7 mouse cellular contexts compared by ENCODE assay signal in the genomic region with DNA sequence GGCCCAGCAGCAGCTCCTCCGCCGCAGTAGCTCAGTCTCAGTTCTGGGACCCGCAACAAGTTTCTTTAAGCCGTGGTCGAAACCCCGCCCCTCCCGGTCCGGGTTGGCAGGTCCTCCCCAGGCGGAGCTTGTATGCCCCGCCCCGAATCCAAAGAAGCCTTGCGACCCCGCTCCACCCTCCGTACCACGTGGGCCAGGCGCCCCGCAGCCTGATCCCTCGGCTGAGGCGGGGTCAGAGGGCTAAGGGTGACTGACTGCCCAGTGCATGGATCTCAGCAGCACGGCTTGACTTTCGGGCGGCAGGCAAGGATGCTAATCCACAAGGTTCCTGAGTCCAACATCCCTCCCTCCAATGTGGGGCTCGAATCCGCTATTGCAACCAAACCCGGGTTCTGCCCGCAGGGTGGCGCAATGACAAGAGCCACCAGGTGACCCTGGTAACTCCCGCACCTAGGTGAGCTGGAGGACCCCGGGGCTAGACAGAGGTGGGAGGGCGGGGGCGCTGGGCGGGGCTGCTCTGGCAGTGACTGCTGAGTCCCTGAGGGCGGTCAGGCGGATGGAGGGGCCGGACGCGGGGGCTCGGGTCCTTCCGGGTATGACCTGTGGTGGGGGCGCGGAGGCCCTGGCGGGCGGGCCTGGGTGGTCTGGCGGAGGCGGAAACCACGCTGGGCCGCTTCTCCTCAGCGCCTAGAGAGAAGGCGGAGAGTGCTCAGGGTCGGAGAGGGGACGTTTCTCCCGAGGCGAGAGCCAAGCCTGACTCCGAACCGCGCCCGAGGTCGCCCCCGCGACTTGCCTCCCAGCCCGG. TPM values are rescaled to one million over a fixed set of nuclear protein-coding genes. Genes with fewer than 3 reads are reported as not detected.
DNase-seq lines count a peak whose midpoint lies in the region; ATAC-seq and TF ChIP-seq lines count a peak whose summit lies in the region.

Gene Sox8, minus strand, starts transcription at position 39 of the 805 bp plus-strand sequence.

- peak; percentile 42 for TF ChIP-seq CTCF in heart, adult 2 months (IDR thresholded peaks at IDR 0.05)
- no peak for TF ChIP-seq CTCF in kidney, adult 2 months (conservative IDR thresholded peaks at IDR 0.05; ENCODE audit: insufficient read depth, insufficient read length, low read depth, low read length)

- peaks cover 70% of the 10 kb centered on the region for H3K4me1 ChIP-seq in embryonic facial prominence, embryonic 10.5 days
- peaks cover 2% of the 10 kb centered on the region; the same call in 1 of the 2 replicates for H3K4me1 ChIP-seq in heart, adult 2 months (ENCODE audit: control insufficient read depth, insufficient read depth, low read length)
- H3K4me1 ChIP-seq in kidney, adult 2 months (ENCODE audit: control insufficient read depth, insufficient read depth, low read length): no peaks in the 10 kb centered on the region
- H3K4me1 ChIP-seq in limb, embryonic 11.5 days (ENCODE audit: control insufficient read depth, insufficient read depth, low read length): peaks cover 24% of the 10 kb centered on the region
- peaks cover 55% of the 10 kb centered on the region for H3K4me1 ChIP-seq in midbrain, embryonic 13.5 days (replicated peaks)

- intact Hi-C loops in heart, adult 2 months (cut with DNase I): loop anchor here (2.0 kb wide), 1 partner anchor 24 kb away; no protein-coding TSS in a partner anchor

- TF ChIP-seq EP300 in heart, adult 2 months (IDR thresholded peaks at IDR 0.05; ENCODE audit: insufficient read depth, low read depth, low read length): no peak

- peak; percentile 58 for DNase-seq in adrenal gland, adult 8-10 months
- DNase-seq in embryonic facial prominence, embryonic 10.5 days (ENCODE audit: low spot score): peak; percentile 95
- DNase-seq in heart, adult 2 months: peak; percentile 90
- DNase-seq in kidney, adult 2 months: peak; percentile 83
- peak; percentile 92 for DNase-seq in limb, embryonic 11.5 days (ENCODE audit: low spot score)
- DNase-seq in spleen, adult 12 weeks (ENCODE audit: low spot score): peak; percentile 21

- H3K27me3 ChIP-seq in embryonic facial prominence, embryonic 10.5 days (replicated peaks; ENCODE audit: low read depth, poor library complexity, severe bottlenecking): peaks cover 84% of the 10 kb centered on the region
- peaks cover 8% of the 10 kb centered on the region for H3K27me3 ChIP-seq in heart, adult 2 months (ENCODE audit: control insufficient read depth, insufficient read depth, low read length)
- no peaks in the 10 kb centered on the region for H3K27me3 ChIP-seq in kidney, adult 2 months (replicated peaks; ENCODE audit: control insufficient read depth, insufficient read depth, low read length)
- H3K27me3 ChIP-seq in limb, embryonic 11.5 days (ENCODE audit: control insufficient read depth, insufficient read depth, low read length): peaks cover 11% of the 10 kb centered on the region
- peaks cover 64% of the 10 kb centered on the region for H3K27me3 ChIP-seq in midbrain, embryonic 13.5 days

- peak within 1 kb of the TSS; percentile 67 for H3K4me3 ChIP-seq in embryonic facial prominence, embryonic 10.5 days
- H3K4me3 ChIP-seq in heart, adult 2 months: peak within 1 kb of the TSS; percentile 48
- peak within 1 kb of the TSS; percentile 33 for H3K4me3 ChIP-seq in kidney, adult 2 months (ENCODE audit: insufficient read depth, low read depth, low read length)
- peak within 1 kb of the TSS; percentile 49 for H3K4me3 ChIP-seq in limb, embryonic 11.5 days (ENCODE audit: low read depth, low read length)
- H3K4me3 ChIP-seq in midbrain, embryonic 13.5 days (replicated peaks): peak within 1 kb of the TSS; percentile 49

- under 1% methylated on average over 61 of the region's 61 CpGs for WGBS in embryonic facial prominence, embryonic 10.5 days
- 2% methylated on average over 61 of the region's 61 CpGs for WGBS in heart, adult 2 months
- WGBS in kidney, adult 2 months: 3% methylated on average over 60 of the region's 61 CpGs
- under 1% methylated on average over 58 of the region's 61 CpGs for WGBS in limb, embryonic 11.5 days
- under 1% methylated on average over 54 of the region's 61 CpGs for WGBS in midbrain, embryonic 13.5 days

- no peaks in the 10 kb centered on the region for H3K79me2 ChIP-seq in heart, adult 2 months (replicated peaks; ENCODE audit: control insufficient read depth, insufficient read depth, low read length)

- TF ChIP-seq POLR2A in heart, adult 2 months (IDR thresholded peaks at IDR 0.05; ENCODE audit: insufficient read depth, low read depth, low read length): peak; percentile 60
- no peak for TF ChIP-seq POLR2A in kidney, adult 2 months (IDR thresholded peaks at IDR 0.05; ENCODE audit: low read depth, low read length)

- peak within 1 kb of the TSS; percentile 71 for H3K9ac ChIP-seq in heart, adult 2 months (ENCODE audit: low read depth, low read length)
- peak within 1 kb of the TSS; percentile 51 for H3K9ac ChIP-seq in limb, embryonic 11.5 days (ENCODE audit: low read length)
- peak within 1 kb of the TSS; percentile 69 for H3K9ac ChIP-seq in midbrain, embryonic 13.5 days (replicated peaks)

- ATAC-seq in limb, embryonic 11.5 days (ENCODE audit: insufficient number of reproducible peaks, low FRiP score, low TSS enrichment, low read depth): peak; percentile 86
- peak; percentile 61 for ATAC-seq in midbrain, embryonic 13.5 days

- H3K4me2 ChIP-seq in limb, embryonic 11.5 days (ENCODE audit: low read depth, severe bottlenecking): peak within 1 kb of the TSS; percentile 85
- peak within 1 kb of the TSS; percentile 92 for H3K4me2 ChIP-seq in midbrain, embryonic 13.5 days (replicated peaks)

- no peaks in the 10 kb centered on the region for H3K9me3 ChIP-seq in embryonic facial prominence, embryonic 10.5 days
- H3K9me3 ChIP-seq in limb, embryonic 11.5 days (ENCODE audit: control insufficient read depth, low read length): no peaks in the 10 kb centered on the region
- H3K9me3 ChIP-seq in midbrain, embryonic 13.5 days: no peaks in the 10 kb centered on the region

- peak within 1 kb of the TSS; percentile 81 for H3K27ac ChIP-seq in embryonic facial prominence, embryonic 10.5 days (replicated peaks)
- peak within 1 kb of the TSS; percentile 26 for H3K27ac ChIP-seq in heart, adult 2 months
- H3K27ac ChIP-seq in kidney, adult 2 months (ENCODE audit: insufficient read depth, low read depth, low read length): no peak within 1 kb of the TSS
- H3K27ac ChIP-seq in limb, embryonic 11.5 days (replicated peaks; ENCODE audit: low read depth, low read length): 0 out of 2 replicates have a peak within 1 kb of the TSS, but pooled peaks have one; percentile 42
- H3K27ac ChIP-seq in midbrain, embryonic 13.5 days: no peak within 1 kb of the TSS

- H3K36me3 ChIP-seq in embryonic facial prominence, embryonic 10.5 days (replicated peaks): peaks cover 11% of the 10 kb centered on the region
- no peaks in the 10 kb centered on the region for H3K36me3 ChIP-seq in heart, adult 2 months (ENCODE audit: control insufficient read depth, insufficient read depth, low read length)
- no peaks in the 10 kb centered on the region for H3K36me3 ChIP-seq in kidney, adult 2 months (ENCODE audit: control insufficient read depth, insufficient read depth, low read length)
- H3K36me3 ChIP-seq in limb, embryonic 11.5 days (ENCODE audit: control insufficient read depth, insufficient read depth, low read length): no peaks in the 10 kb centered on the region
- H3K36me3 ChIP-seq in midbrain, embryonic 13.5 days: no peaks in the 10 kb centered on the region

RNA-seq across cellular contexts. Expression of gene Sox8, which starts in this region (rescaled TPM):
- total RNA-seq in adrenal gland, adult 8-10 months (2022): 1 to 10 TPM in 3 of 4 experiments, under 1 TPM in 1; 0.92 to 2.6 (median 1.2) TPM
- polyA plus RNA-seq in embryonic facial prominence, embryonic 10.5 days (2016; fragmentation: Nextera tagmentation; extraction: Ambion mirVana): 12.5 and 13.1 TPM in 2 replicates
- under 1 TPM; 0.30 to 0.44 TPM for total RNA-seq in heart, adult 2 months (2021)
- 0.57 and 0.67 TPM in 2 replicates for polyA plus RNA-seq in heart, adult 2 months (2012; rRNA removed)
- 0.70 and 0.76 TPM in 2 replicates for polyA plus RNA-seq in kidney, adult 2 months (2012; rRNA removed)
- 7.1 and 8.8 TPM in 2 replicates for polyA plus RNA-seq in limb, embryonic 11.5 days (2014; fragmentation: Nextera tagmentation; extraction: Ambion mirVana)
- polyA plus RNA-seq in midbrain, embryonic 13.5 days (2015; fragmentation: Nextera tagmentation; extraction: Ambion mirVana): 5.2 and 7.9 TPM in 2 replicates

Comparison
In these comparisons a context has a peak if more than half of its experiments do, and no peak if none do; other contexts are left out.
1. Peak in DNase-seq, H3K4me3 ChIP-seq, H3K27ac ChIP-seq and H3K9ac ChIP-seq in heart, adult 2 months; RNA of the gene not detected or under 1 TPM.
2. Peak in DNase-seq and H3K4me3 ChIP-seq in kidney, adult 2 months; RNA of the gene not detected or under 1 TPM.
3. DNase-seq: peak in every context shown above with its lines; median percentile 95 in embryonic facial prominence, embryonic 10.5 days; 92 in limb, embryonic 11.5 days; 90 in heart, adult 2 months; 83 in kidney, adult 2 months; 58 in adrenal gland, adult 8-10 months; 21 in spleen, adult 12 weeks.
4. H3K27ac ChIP-seq: peak in embryonic facial prominence, embryonic 10.5 days (single experiment) and limb, embryonic 11.5 days (single experiment); none in kidney, adult 2 months (single experiment) and midbrain, embryonic 13.5 days (single experiment).
5. Peak in every context shown above with its lines, with median percentiles within 50 percentile points of each other: H3K4me3 ChIP-seq and H3K9ac ChIP-seq.